Mouse (Mus musculus): Measurements from ENCODE around the gene Mtmr4. TPM values are rescaled to one million over a fixed set of nuclear protein-coding genes. Genes with fewer than 3 reads are reported as not detected.

Gene Mtmr4
- polyA plus RNA-seq, 1 experiment from 2014 or later: 25.6 TPM

GRCm38 (mm10) chr11:87584711-87585505 lies 7.1 kb upstream of the Mtmr4 start:
- Histone ChIP-seq H3K4me2 (no peak overlapping the region), H3K36me3 (no peaks in the 10 kb centered on the region), H3K27me3 (replicated peaks) (no peaks in the 10 kb centered on the region), H3K4me3 (replicated peaks) (no peak overlapping the region), H3K4me1 (peaks cover 10% of the 10 kb centered on the region; the same call in 1 of the 2 replicates), H3K27ac (peak overlapping the region; percentile 48), H3K9me3 (no peaks in the 10 kb centered on the region), H3K9ac (no peak overlapping the region)
- WGBS: 69% methylated on average over 10 of the region's 10 CpGs
- ATAC-seq (ENCODE audit: insufficient read depth, low FRiP score, low read depth): no peak

- no peak overlapping the region for H3K4me3 ChIP-seq (replicated peaks)
- ATAC-seq (ENCODE audit: insufficient read depth, low FRiP score, low read depth): no peak
- no peak overlapping the region for H3K4me2 ChIP-seq
- H3K9ac ChIP-seq: no peak overlapping the region
- no peaks in the 10 kb centered on the region for H3K27me3 ChIP-seq (replicated peaks)
- no peaks in the 10 kb centered on the region for H3K9me3 ChIP-seq
- no peak overlapping the region for H3K27ac ChIP-seq
- H3K36me3 ChIP-seq: no peaks in the 10 kb centered on the region
- 89% methylated on average over 5 of the region's 5 CpGs for WGBS
- H3K4me1 ChIP-seq: peaks cover 18% of the 10 kb centered on the region
These were observed 4.6 kb upstream of the Mtmr4 start for GRCm38 (mm10) chr11:87587211-87587874.

DNA sequence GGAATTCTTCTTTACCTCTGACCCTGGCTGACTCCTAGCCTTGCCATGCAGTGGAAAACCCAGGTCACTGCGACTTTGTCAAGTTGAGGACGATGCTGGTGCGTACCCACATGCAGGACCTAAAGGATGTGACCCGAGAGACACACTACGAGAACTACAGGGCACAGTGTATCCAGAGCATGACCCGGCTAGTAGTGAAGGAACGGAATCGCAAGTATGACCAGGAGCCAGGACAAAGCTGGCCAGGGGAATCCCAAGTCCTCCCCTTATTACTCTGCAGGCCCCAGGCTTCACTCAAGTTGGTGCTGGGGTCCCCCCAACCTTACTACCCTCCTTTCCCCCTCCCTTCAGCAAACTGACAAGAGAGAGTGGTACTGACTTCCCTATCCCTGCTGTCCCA lies 2.4 kb upstream of the Mtmr4 start:
- no peak overlapping the region for H3K4me3 ChIP-seq (replicated peaks)
- ATAC-seq (ENCODE audit: insufficient read depth, low FRiP score, low read depth): no peak
- WGBS: 89% methylated on average over 8 of the region's 8 CpGs
- no peaks in the 10 kb centered on the region for H3K36me3 ChIP-seq
- no peaks in the 10 kb centered on the region for H3K9me3 ChIP-seq
- H3K27me3 ChIP-seq (replicated peaks): no peaks in the 10 kb centered on the region
- H3K4me1 ChIP-seq: peaks cover 39% of the 10 kb centered on the region
- H3K27ac ChIP-seq: no peak overlapping the region
- no peak overlapping the region for H3K9ac ChIP-seq
- H3K4me2 ChIP-seq: 0 out of 2 replicates have a peak overlapping the region, but pooled peaks have one; percentile 53

- peak overlapping the region; percentile 87 for H3K9ac ChIP-seq
- no peaks in the 10 kb centered on the region for H3K36me3 ChIP-seq
- H3K4me2 ChIP-seq: peak overlapping the region; percentile 53
- peaks cover 48% of the 10 kb centered on the region for H3K4me1 ChIP-seq
- no peaks in the 10 kb centered on the region for H3K27me3 ChIP-seq (replicated peaks)
- under 1% methylated on average over 25 of the region's 25 CpGs for WGBS
- peak overlapping the region; percentile 76 for H3K4me3 ChIP-seq (replicated peaks)
- no peak for ATAC-seq (ENCODE audit: insufficient read depth, low FRiP score, low read depth)
- H3K9me3 ChIP-seq: no peaks in the 10 kb centered on the region
- peak overlapping the region; percentile 93 for H3K27ac ChIP-seq
These were observed 979 bp upstream of the Mtmr4 start for GRCm38 (mm10) chr11:87590841-87591525.

GRCm38 (mm10) chr11:87592354-87592695 lies 363 bp downstream of the Mtmr4 start:
- WGBS: 0% methylated on average over 15 of the region's 15 CpGs
- H3K9ac ChIP-seq: peak overlapping the region; percentile 66
- H3K4me3 ChIP-seq (replicated peaks): peak overlapping the region; percentile 76
- peak overlapping the region; percentile 96 for H3K27ac ChIP-seq
- peaks cover 56% of the 10 kb centered on the region for H3K4me1 ChIP-seq
- ATAC-seq (ENCODE audit: insufficient read depth, low FRiP score, low read depth): no peak
- H3K27me3 ChIP-seq (replicated peaks): no peaks in the 10 kb centered on the region
- H3K9me3 ChIP-seq: no peaks in the 10 kb centered on the region
- peak overlapping the region; percentile 85 for H3K4me2 ChIP-seq
- H3K36me3 ChIP-seq: peaks cover 3% of the 10 kb centered on the region

DNA sequence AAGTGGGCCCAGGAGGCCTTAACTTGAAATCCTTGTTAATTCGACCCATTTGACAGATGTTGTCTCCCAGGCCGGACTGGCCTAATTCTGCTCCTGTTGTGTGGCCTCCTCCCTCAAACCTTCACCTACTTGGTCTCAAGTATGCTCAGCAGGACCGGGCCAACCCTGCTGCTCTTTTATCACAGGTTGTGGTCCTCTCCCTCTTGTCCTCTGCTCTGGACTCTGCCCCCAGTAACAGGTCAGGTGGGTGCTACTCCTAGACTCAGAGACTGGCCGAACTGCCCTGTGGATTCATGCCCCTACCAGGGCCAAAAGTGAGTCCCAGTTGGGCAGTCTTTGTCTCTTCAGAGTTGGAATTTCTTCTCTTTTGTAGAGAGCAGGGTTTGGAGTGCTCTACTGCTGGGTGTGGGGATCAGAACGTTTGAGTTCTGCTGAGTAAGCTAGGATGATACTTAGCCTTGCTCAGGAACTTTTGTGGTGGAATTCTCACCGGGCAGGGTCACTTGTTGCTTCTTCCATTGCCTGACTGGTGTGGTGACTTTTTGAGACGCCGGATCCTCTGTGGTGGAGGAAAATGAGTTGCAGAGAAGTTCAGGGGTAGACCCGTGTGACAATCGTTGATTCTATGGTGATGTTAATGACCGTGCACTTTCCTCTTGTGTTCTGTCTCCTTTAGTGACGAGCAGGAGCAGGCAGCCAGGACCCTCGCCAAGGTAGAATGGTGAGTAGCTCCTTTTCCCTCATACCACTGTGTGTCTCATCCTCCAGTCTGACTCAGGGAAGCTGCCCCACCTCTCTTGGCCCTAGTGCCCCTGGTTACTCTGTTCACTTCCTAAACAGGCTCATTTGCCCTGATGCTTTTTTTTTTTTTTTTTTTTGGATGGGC lies 994 bp downstream of the Mtmr4 start:
- Histone ChIP-seq H3K9ac (peak overlapping the region; percentile 66), H3K27me3 (replicated peaks) (no peaks in the 10 kb centered on the region), H3K36me3 (peaks cover 10% of the 10 kb centered on the region), H3K9me3 (no peaks in the 10 kb centered on the region), H3K4me3 (replicated peaks) (peak overlapping the region; percentile 76), H3K4me2 (peak overlapping the region; percentile 85), H3K4me1 (peaks cover 56% of the 10 kb centered on the region), H3K27ac (peak overlapping the region; percentile 96)
- ATAC-seq (ENCODE audit: insufficient read depth, low FRiP score, low read depth): no peak
- WGBS: 29% methylated on average over 13 of the region's 13 CpGs

- Histone ChIP-seq H3K4me2 (peak overlapping the region; percentile 97), H3K4me1 (peaks cover 42% of the 10 kb centered on the region), H3K9me3 (no peaks in the 10 kb centered on the region), H3K9ac (peak overlapping the region; percentile 82), H3K36me3 (peaks cover 33% of the 10 kb centered on the region), H3K4me3 (replicated peaks) (peak overlapping the region; percentile 68), H3K27me3 (replicated peaks) (no peaks in the 10 kb centered on the region), H3K27ac (peak overlapping the region; percentile 60)
- peak; percentile 61 for ATAC-seq (ENCODE audit: insufficient read depth, low FRiP score, low read depth)
- WGBS: 1% methylated on average over 37 of the region's 37 CpGs
These were observed 3.4 kb downstream of the Mtmr4 start for GRCm38 (mm10) chr11:87595327-87595841.

- no peaks in the 10 kb centered on the region for H3K27me3 ChIP-seq (replicated peaks)
- H3K4me3 ChIP-seq (replicated peaks): peak overlapping the region; percentile 68
- no peaks in the 10 kb centered on the region for H3K9me3 ChIP-seq
- peak overlapping the region; percentile 82 for H3K9ac ChIP-seq
- 6% methylated on average over 7 of the region's 7 CpGs for WGBS
- peaks cover 39% of the 10 kb centered on the region for H3K4me1 ChIP-seq
- peak overlapping the region; percentile 97 for H3K4me2 ChIP-seq
- peak overlapping the region; percentile 60 for H3K27ac ChIP-seq
- no peak for ATAC-seq (ENCODE audit: insufficient read depth, low FRiP score, low read depth)
- H3K36me3 ChIP-seq: peaks cover 39% of the 10 kb centered on the region
These were observed 4.0 kb downstream of the Mtmr4 start for GRCm38 (mm10) chr11:87595976-87596375.

- no peak overlapping the region for H3K27ac ChIP-seq
- no peaks in the 10 kb centered on the region for H3K9me3 ChIP-seq
- peak overlapping the region; percentile 97 for H3K4me2 ChIP-seq
- peaks cover 42% of the 10 kb centered on the region for H3K36me3 ChIP-seq
- peaks cover 39% of the 10 kb centered on the region for H3K4me1 ChIP-seq
- H3K9ac ChIP-seq: no peak overlapping the region
- H3K4me3 ChIP-seq (replicated peaks): peak overlapping the region; percentile 68; the same call in 1 of the 2 replicates
- no peak for ATAC-seq (ENCODE audit: insufficient read depth, low FRiP score, low read depth)
- WGBS: 26% methylated on average over 2 of the region's 2 CpGs
- no peaks in the 10 kb centered on the region for H3K27me3 ChIP-seq (replicated peaks)
These were observed 4.5 kb downstream of the Mtmr4 start for GRCm38 (mm10) chr11:87596492-87596891.

DNA sequence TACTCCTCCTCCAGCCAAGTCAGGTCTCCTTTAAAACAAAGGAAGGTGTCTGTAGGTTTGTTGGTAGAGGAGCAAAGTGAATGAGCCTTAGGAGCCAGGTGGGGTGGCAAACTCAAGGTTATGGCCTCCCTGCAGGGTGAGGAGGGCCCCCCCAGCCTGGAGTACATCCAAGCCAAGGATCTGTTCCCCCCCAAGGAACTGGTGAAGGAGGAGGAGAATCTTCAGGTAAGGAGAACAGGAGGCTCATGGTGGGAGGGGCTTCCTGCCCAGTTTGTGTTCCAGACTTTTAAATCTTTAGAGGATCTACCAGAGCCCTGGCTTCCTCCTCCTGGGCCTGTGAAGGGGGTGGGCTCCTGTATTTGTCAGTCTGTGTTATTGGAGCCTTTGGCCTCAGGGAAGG lies 5.1 kb downstream of the Mtmr4 start:
- peaks cover 39% of the 10 kb centered on the region for H3K4me1 ChIP-seq
- H3K4me2 ChIP-seq: no peak overlapping the region
- no peak for ATAC-seq (ENCODE audit: insufficient read depth, low FRiP score, low read depth)
- no peak overlapping the region for H3K9ac ChIP-seq
- H3K4me3 ChIP-seq (replicated peaks): no peak overlapping the region
- peaks cover 48% of the 10 kb centered on the region for H3K36me3 ChIP-seq
- H3K9me3 ChIP-seq: no peaks in the 10 kb centered on the region
- no peak overlapping the region for H3K27ac ChIP-seq
- no peaks in the 10 kb centered on the region for H3K27me3 ChIP-seq (replicated peaks)
